Mouse (Mus musculus) heart, embryonic 16.5 days (tissue): ENCODE data around the gene Serbp1. TPM values are rescaled to one million over a fixed set of nuclear protein-coding genes. Genes with fewer than 3 reads are reported as not detected.
"Not testable (repeated sequence)": the region's sequence is repeated elsewhere in the genome, so short reads cannot be mapped to it uniquely, and the experiment has no call there.

ENCODE experiments used
- ATAC-seq: fragments of 200-750 bp; cut with Nextera tagmentation; replicated peaks from 2 replicates; pipeline ENCODE4 v1.8.0; 2017; ENCODE audit warnings: moderate number of reproducible peaks; ENCODE audit not compliant: insufficient read depth, low FRiP score; ENCODE audit errors: extremely low read depth
- H3K27ac ChIP-seq: fragments of 300-500 bp; sonication (generic); 2 replicates; pipeline ENCODE4 v1.5.1; 2014; ENCODE audit warnings: mild to moderate bottlenecking, low read length, control low read depth, moderate library complexity
- H3K27me3 ChIP-seq: fragments of 300-500 bp; sonication (generic); 2 replicates; pipeline ENCODE4 v1.6.1; 2014; ENCODE audit warnings: low read length, mixed read lengths; ENCODE audit not compliant: control insufficient read depth, insufficient read depth
- H3K36me3 ChIP-seq: fragments of 300-500 bp; sonication (generic); 2 replicates; pipeline ENCODE4 v1.6.1; 2014; ENCODE audit not compliant: control insufficient read depth, insufficient read depth
- H3K4me1 ChIP-seq: fragments of 300-500 bp; sonication (generic); 2 replicates; pipeline ENCODE4 v1.6.1; 2014; ENCODE audit warnings: low read length, mixed read lengths; ENCODE audit not compliant: control insufficient read depth, insufficient read depth
- H3K4me2 ChIP-seq: fragments of 300-500 bp; sonication (generic); 2 replicates; pipeline ENCODE4 v1.6.1; 2014; ENCODE audit warnings: low read depth, mild to moderate bottlenecking, control low read depth, low read length
- H3K4me3 ChIP-seq: fragments of 300-500 bp; sonication (generic); 2 replicates; pipeline ENCODE4 v1.5.1; 2014; ENCODE audit warnings: mild to moderate bottlenecking, control low read depth, low read length
- H3K9ac ChIP-seq: fragments of 300-500 bp; sonication (generic); 2 replicates; pipeline ENCODE4 v1.6.1; 2014; ENCODE audit warnings: low read length, control low read depth
- H3K9me3 ChIP-seq: fragments of 300-500 bp; sonication (generic); replicated peaks from 2 replicates; pipeline ENCODE4 v1.6.1; 2016; ENCODE audit warnings: low read length; ENCODE audit not compliant: control insufficient read depth
- WGBS: fragments of 180-500 bp; shearing (Covaris S2); extraction: QIAGEN DNeasy Blood & Tissue Kit; methylation state at CpG from one replicate; pipeline ENCODE4 v1.1.7; 2014; 5-methylcytosine and 5-hydroxymethylcytosine counted together
- polyA plus RNA-seq: library from polyadenylated mRNA; unstranded; fragments of >200 nt; fragmentation: Nextera tagmentation; extraction: Ambion mirVana; gene quantifications from 2 replicates; pipeline ENCODE4 v1.2.1, GENCODE M21; 2015

Gene Serbp1
- polyA plus RNA-seq, 1 experiment from 2014 or later: 331 TPM

- Histone ChIP-seq H3K4me2 (no peak overlapping the region), H3K27ac (no peak overlapping the region), H3K4me3 (no peak overlapping the region), H3K9me3 (no peaks in the 10 kb centered on the region; the same call in 1 of the 2 replicates), H3K9ac (no peak overlapping the region), H3K36me3 (no peaks in the 10 kb centered on the region), H3K4me1 (no peaks in the 10 kb centered on the region), H3K27me3 (no peaks in the 10 kb centered on the region)
- WGBS: 84% methylated on average over 1 of the region's 1 CpGs
- ATAC-seq: no peak
These were observed 25.6 kb upstream of the Serbp1 start for GRCm38 (mm10) chr6:67212362-67212761.

GRCm38 (mm10) chr6:67213429-67214098 lies 24.4 kb upstream of the Serbp1 start:
- Histone ChIP-seq H3K4me3 (no peak overlapping the region), H3K27me3 (no peaks in the 10 kb centered on the region), H3K4me1 (no peaks in the 10 kb centered on the region), H3K36me3 (no peaks in the 10 kb centered on the region), H3K9me3 (no peaks in the 10 kb centered on the region; the same call in 1 of the 2 replicates), H3K27ac (no peak overlapping the region), H3K9ac (no peak overlapping the region), H3K4me2 (no peak overlapping the region)
- ATAC-seq: no peak
- WGBS: 80% methylated on average over 4 of the region's 4 CpGs

DNA sequence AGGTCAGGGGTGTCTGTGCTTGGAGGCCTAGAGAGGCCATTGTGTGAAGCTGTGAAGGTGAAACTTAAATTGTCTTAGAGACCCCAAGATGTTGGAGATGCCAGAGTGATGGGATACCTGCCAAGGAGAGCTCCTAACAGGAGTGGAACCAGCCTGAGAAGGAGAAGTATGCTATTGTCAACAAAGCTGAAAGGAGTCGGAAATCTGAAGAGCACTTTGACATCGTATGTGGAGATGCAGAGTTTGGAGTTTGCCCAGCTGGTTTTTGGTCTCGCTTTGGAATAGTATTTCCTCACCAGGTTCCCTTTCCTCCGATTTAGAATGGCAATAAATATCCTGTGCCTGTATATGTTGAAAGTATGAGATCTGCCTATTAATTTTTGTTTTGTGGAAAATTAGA lies 20.6 kb upstream of the Serbp1 start:
- no peak for ATAC-seq
- Histone ChIP-seq H3K4me1 (no peaks in the 10 kb centered on the region), H3K27me3 (no peaks in the 10 kb centered on the region), H3K36me3 (no peaks in the 10 kb centered on the region), H3K27ac (no peak overlapping the region), H3K9me3 (no peaks in the 10 kb centered on the region; the same call in 1 of the 2 replicates), H3K4me2 (no peak overlapping the region), H3K4me3 (no peak overlapping the region), H3K9ac (no peak overlapping the region)
- WGBS: 73% methylated on average over 4 of the region's 4 CpGs

GRCm38 (mm10) chr6:67217846-67218245 lies 20.1 kb upstream of the Serbp1 start:
- 91% methylated on average over 1 of the region's 1 CpGs for WGBS
- no peak overlapping the region for H3K27ac ChIP-seq
- no peak overlapping the region for H3K4me3 ChIP-seq
- no peak overlapping the region for H3K4me2 ChIP-seq
- no peak overlapping the region for H3K9ac ChIP-seq
- ATAC-seq: no peak
- H3K36me3 ChIP-seq: no peaks in the 10 kb centered on the region
- H3K9me3 ChIP-seq: no peaks in the 10 kb centered on the region; the same call in 1 of the 2 replicates
- H3K27me3 ChIP-seq: no peaks in the 10 kb centered on the region
- H3K4me1 ChIP-seq: no peaks in the 10 kb centered on the region

GRCm38 (mm10) chr6:67218566-67218965 lies 19.4 kb upstream of the Serbp1 start:
- no peak for ATAC-seq
- H3K27me3 ChIP-seq: no peaks in the 10 kb centered on the region
- H3K36me3 ChIP-seq: no peaks in the 10 kb centered on the region
- peaks cover 5% of the 10 kb centered on the region for H3K4me1 ChIP-seq
- H3K9me3 ChIP-seq: no peaks in the 10 kb centered on the region; the same call in 1 of the 2 replicates
- H3K9ac ChIP-seq: no peak overlapping the region
- H3K27ac ChIP-seq: no peak overlapping the region
- H3K4me3 ChIP-seq: no peak overlapping the region
- no peak overlapping the region for H3K4me2 ChIP-seq

- not testable (repeated sequence) for H3K27me3 ChIP-seq, H3K4me2 ChIP-seq, H3K36me3 ChIP-seq, H3K9me3 ChIP-seq, H3K27ac ChIP-seq, H3K9ac ChIP-seq, H3K4me3 ChIP-seq, H3K4me1 ChIP-seq, ATAC-seq
- 87% methylated on average over 14 of the region's 14 CpGs for WGBS
These were observed 18.0 kb upstream of the Serbp1 start for GRCm38 (mm10) chr6:67219931-67220330.

GRCm38 (mm10) chr6:67220731-67221130 lies 17.2 kb upstream of the Serbp1 start:
- Histone ChIP-seq H3K36me3 (no peaks in the 10 kb centered on the region), H3K4me1 (peaks cover 8% of the 10 kb centered on the region), H3K9me3 (no peaks in the 10 kb centered on the region), H3K9ac (no peak overlapping the region), H3K4me2 (no peak overlapping the region), H3K4me3 (no peak overlapping the region), H3K27me3 (no peaks in the 10 kb centered on the region), H3K27ac (no peak overlapping the region)
- no peak for ATAC-seq

DNA sequence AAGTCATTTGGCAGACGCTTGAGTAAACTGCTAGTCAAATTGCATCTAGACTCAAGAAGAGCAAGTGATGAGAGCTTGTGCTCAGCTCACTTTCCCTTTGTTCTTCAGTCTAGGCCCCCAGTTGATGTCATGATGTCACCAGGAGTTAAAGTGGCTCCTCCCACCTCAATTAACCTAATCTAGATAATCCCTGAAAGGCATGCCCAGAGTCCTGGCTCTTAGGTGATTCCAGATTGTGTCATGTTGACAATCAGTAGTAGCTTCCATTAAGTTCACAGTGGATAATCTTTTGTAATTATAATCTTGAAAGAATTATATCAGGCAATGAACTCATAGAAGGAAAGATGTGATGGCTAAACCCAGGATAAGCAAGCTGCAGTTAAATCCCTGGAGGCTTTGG lies 14.9 kb upstream of the Serbp1 start:
- WGBS: 86% methylated on average over 1 of the region's 1 CpGs
- no peak overlapping the region for H3K4me2 ChIP-seq
- no peak overlapping the region for H3K9ac ChIP-seq
- no peak overlapping the region for H3K4me3 ChIP-seq
- peak overlapping the region; percentile 50 for H3K27ac ChIP-seq
- H3K4me1 ChIP-seq: peaks cover 14% of the 10 kb centered on the region
- H3K27me3 ChIP-seq: no peaks in the 10 kb centered on the region
- H3K36me3 ChIP-seq: no peaks in the 10 kb centered on the region
- no peak for ATAC-seq
- no peaks in the 10 kb centered on the region for H3K9me3 ChIP-seq

DNA sequence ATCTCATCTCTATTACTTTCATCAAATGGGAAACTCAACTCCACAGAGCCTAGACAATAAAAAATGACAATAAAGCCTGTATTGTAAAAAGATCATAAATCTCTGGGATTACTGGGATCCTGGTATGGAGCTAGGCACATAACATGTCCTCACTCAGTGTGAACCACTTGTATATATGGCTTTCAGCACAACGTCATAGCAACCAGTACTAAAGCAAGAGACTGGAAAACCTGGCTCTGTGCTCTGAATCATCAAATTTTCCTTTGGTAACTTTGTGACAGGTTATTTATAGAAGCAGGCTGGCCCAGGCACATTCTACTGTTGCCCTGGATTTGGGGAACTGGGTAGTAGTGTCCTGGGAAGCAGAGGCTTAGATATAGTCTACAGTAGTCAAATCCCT lies 14.5 kb upstream of the Serbp1 start:
- Histone ChIP-seq H3K4me3 (no peak overlapping the region), H3K36me3 (no peaks in the 10 kb centered on the region), H3K4me2 (no peak overlapping the region), H3K9ac (no peak overlapping the region), H3K27me3 (no peaks in the 10 kb centered on the region), H3K27ac (peak overlapping the region; percentile 50), H3K4me1 (peaks cover 18% of the 10 kb centered on the region), H3K9me3 (no peaks in the 10 kb centered on the region)
- ATAC-seq: peak; percentile 41
- 28% methylated on average over 1 of the region's 1 CpGs for WGBS
